Mouse (Mus musculus) stomach, embryonic 14.5 days (tissue): ENCODE data around the gene Sebox. TPM values are rescaled to one million over a fixed set of nuclear protein-coding genes. Genes with fewer than 3 reads are reported as not detected.
A peak's percentile ranks its signal among the peaks of the same experiment; 100 is the strongest.

Source experiments
- ATAC-seq: fragments of 200-750 bp; cut with Nextera tagmentation; 2 replicates; pipeline ENCODE4 v1.8.0; 2017; ENCODE audit warnings: low read depth, moderate TSS enrichment; ENCODE audit not compliant: insufficient number of reproducible peaks, insufficient read depth, low FRiP score
- H3K27ac ChIP-seq: fragments of 300-500 bp; sonication (generic); 2 replicates; pipeline ENCODE4 v1.5.1; 2014; ENCODE audit warnings: mild to moderate bottlenecking, low read length, moderate library complexity, mixed read lengths
- H3K27me3 ChIP-seq: fragments of 300-500 bp; sonication (generic); 2 replicates; pipeline ENCODE4 v1.6.1; 2014; ENCODE audit warnings: low read length, control low read depth, mixed read lengths; ENCODE audit not compliant: control insufficient read depth, insufficient read depth
- H3K36me3 ChIP-seq: fragments of 300-500 bp; sonication (generic); 2 replicates; pipeline ENCODE4 v1.6.1; 2014; ENCODE audit warnings: mild to moderate bottlenecking, control low read depth, low read length, moderate library complexity, mixed read lengths; ENCODE audit not compliant: control insufficient read depth, insufficient read depth
- H3K4me1 ChIP-seq: fragments of 300-500 bp; sonication (generic); 2 replicates; pipeline ENCODE4 v1.6.1; 2014; ENCODE audit warnings: low read length, control low read depth, mixed read lengths; ENCODE audit not compliant: control insufficient read depth, insufficient read depth
- H3K4me2 ChIP-seq: fragments of 300-500 bp; sonication (generic); replicated peaks from 2 replicates; pipeline ENCODE4 v1.6.1; 2014; ENCODE audit warnings: low read depth, low read length, control low read depth
- H3K4me3 ChIP-seq: fragments of 300-500 bp; sonication (generic); 2 replicates; pipeline ENCODE4 v1.5.1; 2014; ENCODE audit warnings: low read depth, low read length, control low read depth
- H3K9ac ChIP-seq: fragments of 300-500 bp; sonication (generic); replicated peaks from 2 replicates; pipeline ENCODE4 v1.6.1; 2014; ENCODE audit warnings: low read depth, mild to moderate bottlenecking, control low read depth, low read length, moderate library complexity, mixed read lengths
- H3K9me3 ChIP-seq: fragments of 300-500 bp; sonication (generic); 2 replicates; pipeline ENCODE4 v1.6.1; 2016; ENCODE audit warnings: low read depth, low read length, control low read depth; ENCODE audit not compliant: control insufficient read depth
- WGBS: fragments of 180-500 bp; shearing (Covaris S2); extraction: QIAGEN DNeasy Blood & Tissue Kit; methylation state at CpG from one replicate; pipeline ENCODE4 v1.1.7; 2014; 5-methylcytosine and 5-hydroxymethylcytosine counted together
- polyA plus RNA-seq: library from polyadenylated mRNA; unstranded; fragments of >200 nt; fragmentation: Nextera tagmentation; extraction: Ambion mirVana; gene quantifications from 2 replicates; pipeline ENCODE4 v1.2.1, GENCODE M21; 2014

Gene Sebox
- polyA plus RNA-seq, 1 experiment from 2014 or later, result not detected

GRCm38 (mm10) chr11:78465116-78465515 lies 38.1 kb upstream of the Sebox start:
- peak overlapping the region; percentile 84; the same call in 1 of the 2 replicates for H3K9ac ChIP-seq
- 26% methylated on average over 9 of the region's 9 CpGs for WGBS
- peak overlapping the region; percentile 78 for H3K4me3 ChIP-seq
- H3K36me3 ChIP-seq, result no peaks in the 10 kb centered on the region
- no peak overlapping the region for H3K27ac ChIP-seq
- H3K27me3 ChIP-seq, result no peaks in the 10 kb centered on the region
- no peaks in the 10 kb centered on the region; the same call in 1 of the 2 replicates for H3K9me3 ChIP-seq
- ATAC-seq, result no peak
- H3K4me1 ChIP-seq, result peaks cover 15% of the 10 kb centered on the region; the same call in 1 of the 2 replicates
- peak overlapping the region; percentile 88 for H3K4me2 ChIP-seq

GRCm38 (mm10) chr11:78465568-78466180 lies 37.6 kb upstream of the Sebox start, which contains the start of gene Slc46a1:
TSS of gene Slc46a1 (plus strand) at chr11:78465697.
- H3K9me3 ChIP-seq, result no peaks in the 10 kb centered on the region; the same call in 1 of the 2 replicates
- ATAC-seq, result peak; percentile 95
- no peaks in the 10 kb centered on the region for H3K36me3 ChIP-seq
- H3K4me2 ChIP-seq, result peak within 1 kb of the TSS; percentile 88
- no peaks in the 10 kb centered on the region for H3K27me3 ChIP-seq
- H3K4me1 ChIP-seq, result peaks cover 15% of the 10 kb centered on the region; the same call in 1 of the 2 replicates
- peak within 1 kb of the TSS; percentile 96 for H3K27ac ChIP-seq
- H3K9ac ChIP-seq, result peak within 1 kb of the TSS; percentile 84
- peak within 1 kb of the TSS; percentile 78 for H3K4me3 ChIP-seq
- WGBS, result under 1% methylated on average over 41 of the region's 41 CpGs

GRCm38 (mm10) chr11:78466242-78466912 lies 36.9 kb upstream of the Sebox start:
- Histone ChIP-seq H3K4me3 (peak overlapping the region; percentile 78), H3K9ac (no peak overlapping the region), H3K27ac (peak overlapping the region; percentile 96), H3K4me1 (peaks cover 15% of the 10 kb centered on the region; the same call in 1 of the 2 replicates), H3K27me3 (no peaks in the 10 kb centered on the region), H3K9me3 (no peaks in the 10 kb centered on the region; the same call in 1 of the 2 replicates), H3K36me3 (no peaks in the 10 kb centered on the region), H3K4me2 (peak overlapping the region; percentile 88)
- WGBS, result 76% methylated on average over 23 of the region's 23 CpGs
- no peak; the same call in 1 of the 2 replicates for ATAC-seq

GRCm38 (mm10) chr11:78467515-78467914 lies 35.7 kb upstream of the Sebox start:
- WGBS, result 74% methylated on average over 7 of the region's 7 CpGs

GRCm38 (mm10) chr11:78467932-78468331 lies 35.3 kb upstream of the Sebox start:
- Histone ChIP-seq H3K4me2 (no peak overlapping the region), H3K9ac (no peak overlapping the region), H3K27ac (no peak overlapping the region), H3K9me3 (no peaks in the 10 kb centered on the region), H3K36me3 (no peaks in the 10 kb centered on the region; the same call in 1 of the 2 replicates), H3K4me3 (no peak overlapping the region), H3K4me1 (peaks cover 15% of the 10 kb centered on the region; the same call in 1 of the 2 replicates), H3K27me3 (no peaks in the 10 kb centered on the region)
- ATAC-seq, result no peak
- 52% methylated on average over 3 of the region's 3 CpGs for WGBS

More at GRCm38 (mm10) chr11:78467515-78467914, 35.7 kb upstream of the Sebox start:
- Histone ChIP-seq H3K4me1 (peaks cover 15% of the 10 kb centered on the region; the same call in 1 of the 2 replicates), H3K36me3 (no peaks in the 10 kb centered on the region; the same call in 1 of the 2 replicates), H3K9ac (no peak overlapping the region), H3K9me3 (no peaks in the 10 kb centered on the region), H3K27me3 (no peaks in the 10 kb centered on the region), H3K4me3 (no peak overlapping the region), H3K27ac (no peak overlapping the region), H3K4me2 (no peak overlapping the region)
- no peak for ATAC-seq

GRCm38 (mm10) chr11:78471326-78472103 lies 31.7 kb upstream of the Sebox start:
- H3K4me3 ChIP-seq, result no peak overlapping the region
- ATAC-seq, result no peak
- H3K27ac ChIP-seq, result no peak overlapping the region
- no peaks in the 10 kb centered on the region for H3K27me3 ChIP-seq
- H3K36me3 ChIP-seq, result no peaks in the 10 kb centered on the region; the same call in 1 of the 2 replicates
- H3K9me3 ChIP-seq, result no peaks in the 10 kb centered on the region
- H3K9ac ChIP-seq, result no peak overlapping the region
- no peak overlapping the region for H3K4me2 ChIP-seq
- WGBS, result 91% methylated on average over 10 of the region's 10 CpGs
- H3K4me1 ChIP-seq, result peaks cover 3% of the 10 kb centered on the region; the same call in 1 of the 2 replicates

- Histone ChIP-seq H3K9me3 (no peaks in the 10 kb centered on the region), H3K4me2 (no peak overlapping the region), H3K27me3 (no peaks in the 10 kb centered on the region), H3K4me3 (no peak overlapping the region), H3K9ac (no peak overlapping the region), H3K27ac (no peak overlapping the region), H3K4me1 (no peaks in the 10 kb centered on the region), H3K36me3 (no peaks in the 10 kb centered on the region; the same call in 1 of the 2 replicates)
- WGBS, result 81% methylated on average over 3 of the region's 3 CpGs
- ATAC-seq, result no peak
Observed at GRCm38 (mm10) chr11:78475289-78475688, 28.0 kb upstream of the Sebox start.

- Histone ChIP-seq H3K36me3 (no peaks in the 10 kb centered on the region), H3K9ac (no peak overlapping the region), H3K27me3 (peaks cover 20% of the 10 kb centered on the region), H3K4me2 (no peak overlapping the region), H3K27ac (no peak overlapping the region), H3K4me3 (no peak overlapping the region), H3K9me3 (no peaks in the 10 kb centered on the region), H3K4me1 (no peaks in the 10 kb centered on the region)
- ATAC-seq, result no peak
- WGBS, result 53% methylated on average over 7 of the region's 7 CpGs
Observed at GRCm38 (mm10) chr11:78483639-78484038, 19.6 kb upstream of the Sebox start.
